Mouse (Mus musculus) lung, postnatal 0 days (tissue): ENCODE measurements around the gene Ifna15. TPM values are rescaled to one million over a fixed set of nuclear protein-coding genes. Genes with fewer than 3 reads are reported as not detected.
"Not testable (repeated sequence)": the region's sequence is repeated elsewhere in the genome, so short reads cannot be mapped to it uniquely, and the experiment has no call there.

Experiments
- ATAC-seq: fragments of 200-750 bp; cut with Nextera tagmentation; 2 replicates; pipeline ENCODE4 v1.8.0; 2017; ENCODE audit warnings: moderate library complexity
- DNase-seq: peaks from one replicate; pipeline ENCODE4 v3.0.0-alpha.2; 2016; ENCODE audit warnings: low spot score
- H3K27ac ChIP-seq: fragments of 300-500 bp; sonication (generic); 2 replicates; pipeline ENCODE4 v1.5.1; 2014; ENCODE audit warnings: antibody characterized with exemption, mild to moderate bottlenecking, low read length, mixed read lengths
- H3K27me3 ChIP-seq: fragments of 300-500 bp; sonication (generic); replicated peaks from 2 replicates; pipeline ENCODE4 v1.6.1; 2014; ENCODE audit warnings: low read length, mixed read lengths; ENCODE audit not compliant: insufficient read depth
- H3K36me3 ChIP-seq: fragments of 300-500 bp; sonication (generic); 2 replicates; pipeline ENCODE4 v1.6.1; 2014; ENCODE audit warnings: low read length, mixed read lengths; ENCODE audit not compliant: insufficient read depth
- H3K4me1 ChIP-seq: fragments of 300-500 bp; sonication (generic); 2 replicates; pipeline ENCODE4 v1.6.1; 2014; ENCODE audit warnings: antibody characterized with exemption, low read depth, low read length, mixed read lengths; ENCODE audit not compliant: insufficient read depth
- H3K4me2 ChIP-seq: fragments of 300-500 bp; sonication (generic); replicated peaks from 2 replicates; pipeline ENCODE4 v1.6.1; 2014; ENCODE audit warnings: low read depth, mild to moderate bottlenecking, low read length, moderate library complexity, mixed read lengths
- H3K4me3 ChIP-seq: fragments of 300-500 bp; sonication (generic); 2 replicates; pipeline ENCODE4 v1.5.1; 2014; ENCODE audit warnings: low read depth, low read length
- H3K9ac ChIP-seq: fragments of 300-500 bp; sonication (generic); replicated peaks from 2 replicates; pipeline ENCODE4 v1.6.1; 2014; ENCODE audit warnings: low read depth, mild to moderate bottlenecking
- H3K9me3 ChIP-seq: fragments of 300-500 bp; sonication (generic); 2 replicates; pipeline ENCODE4 v1.6.1; 2016; ENCODE audit warnings: low read length, mixed read lengths
- CTCF ChIP-seq: IDR thresholded peaks from 2 replicates; pipeline ENCODE4 v1.5.1; 2016; ENCODE audit warnings: antibody characterized with exemption, mild to moderate bottlenecking
- EP300 ChIP-seq: IDR thresholded peaks from 2 replicates; pipeline ENCODE4 v1.6.1; 2016; ENCODE audit warnings: antibody characterized with exemption, mild to moderate bottlenecking, control low read depth
- WGBS: fragments of 180-500 bp; shearing (Covaris S2); extraction: QIAGEN DNeasy Blood & Tissue Kit; methylation state at CpG from one replicate; pipeline ENCODE4 v1.1.7; 2014; 5-methylcytosine and 5-hydroxymethylcytosine counted together
- polyA plus RNA-seq: library from polyadenylated mRNA; unstranded; fragments of >200 nt; fragmentation: Nextera tagmentation; extraction: Ambion mirVana; gene quantifications from 2 replicates; pipeline ENCODE4 v1.2.1, GENCODE M21; 2015

The Ifna15 gene
- polyA plus RNA-seq = not detected in 2 replicates

GRCm38 (mm10) chr4:88558145-88558544, at the start of gene Ifna15:
Gene Ifna15, minus strand, starts transcription at chr4:88558245.
- H3K36me3 ChIP-seq, ATAC-seq, H3K9me3 ChIP-seq: not testable (repeated sequence)

GRCm38 (mm10) chr4:88603276-88603675, 45.2 kb upstream of the Ifna15 start, which contains the start of gene Ifna12:
Gene Ifna12, minus strand, starts transcription at chr4:88603376.
- no peak within 1 kb of the TSS for H3K4me3 ChIP-seq
- H3K4me2 ChIP-seq = no peak within 1 kb of the TSS
- TF ChIP-seq EP300 = no peak
- no peaks in the 10 kb centered on the region for H3K4me1 ChIP-seq
- ATAC-seq = no peak
- H3K27ac ChIP-seq = no peak within 1 kb of the TSS
- DNase-seq = no peak
- no peaks in the 10 kb centered on the region for H3K9me3 ChIP-seq
- no peaks in the 10 kb centered on the region for H3K36me3 ChIP-seq
- H3K27me3 ChIP-seq = no peaks in the 10 kb centered on the region
- no peak within 1 kb of the TSS for H3K9ac ChIP-seq

More at GRCm38 (mm10) chr4:88558145-88558544, at the start of gene Ifna15:
- H3K27ac ChIP-seq, H3K4me3 ChIP-seq, H3K4me2 ChIP-seq, H3K9ac ChIP-seq, H3K4me1 ChIP-seq, DNase-seq, H3K27me3 ChIP-seq: not testable (repeated sequence)

GRCm38 (mm10) chr4:88592285-88592684, 34.2 kb upstream of the Ifna15 start, which contains the start of gene Ifna9:
Gene Ifna9, minus strand, starts transcription at chr4:88592385.
- Histone ChIP-seq H3K4me2 (no peak within 1 kb of the TSS), H3K9ac (no peak within 1 kb of the TSS), H3K9me3 (no peaks in the 10 kb centered on the region), H3K27me3 (no peaks in the 10 kb centered on the region), H3K4me3 (no peak within 1 kb of the TSS), H3K4me1 (no peaks in the 10 kb centered on the region), H3K27ac (no peak within 1 kb of the TSS), H3K36me3 (no peaks in the 10 kb centered on the region)
- no peak for ATAC-seq
- WGBS = 75% methylated on average over 1 of the region's 1 CpGs
- TF ChIP-seq EP300 = no peak
- TF ChIP-seq CTCF = no peak
- DNase-seq = no peak

- no peak within 1 kb of the TSS for H3K4me3 ChIP-seq
- no peaks in the 10 kb centered on the region for H3K9me3 ChIP-seq
- no peak within 1 kb of the TSS for H3K4me2 ChIP-seq
- WGBS = 67% methylated on average over 1 of the region's 1 CpGs
- H3K4me1 ChIP-seq = no peaks in the 10 kb centered on the region
- H3K36me3 ChIP-seq = no peaks in the 10 kb centered on the region
- H3K9ac ChIP-seq = no peak within 1 kb of the TSS
- no peak within 1 kb of the TSS for H3K27ac ChIP-seq
- ATAC-seq (no peak), DNase-seq (no peak)
- H3K27me3 ChIP-seq = no peaks in the 10 kb centered on the region
- TF ChIP-seq EP300 (no peak), CTCF (no peak)
These were observed 13.7 kb upstream of the Ifna15 start, which contains the start of gene Ifna14 for GRCm38 (mm10) chr4:88571698-88572097. Gene Ifna14, minus strand, starts transcription at chr4:88571798.

- Histone ChIP-seq H3K36me3 (no peaks in the 10 kb centered on the region), H3K4me3 (no peak overlapping the region), H3K27me3 (no peaks in the 10 kb centered on the region), H3K4me1 (no peaks in the 10 kb centered on the region), H3K9me3 (no peaks in the 10 kb centered on the region), H3K27ac (no peak overlapping the region), H3K9ac (no peak overlapping the region), H3K4me2 (no peak overlapping the region)
- DNase-seq (no peak), ATAC-seq (no peak)
- TF ChIP-seq CTCF (no peak), EP300 (no peak)
- 90% methylated on average over 1 of the region's 1 CpGs for WGBS
These were observed 3.7 kb upstream of the Ifna15 start for GRCm38 (mm10) chr4:88561791-88562190.

DNA sequence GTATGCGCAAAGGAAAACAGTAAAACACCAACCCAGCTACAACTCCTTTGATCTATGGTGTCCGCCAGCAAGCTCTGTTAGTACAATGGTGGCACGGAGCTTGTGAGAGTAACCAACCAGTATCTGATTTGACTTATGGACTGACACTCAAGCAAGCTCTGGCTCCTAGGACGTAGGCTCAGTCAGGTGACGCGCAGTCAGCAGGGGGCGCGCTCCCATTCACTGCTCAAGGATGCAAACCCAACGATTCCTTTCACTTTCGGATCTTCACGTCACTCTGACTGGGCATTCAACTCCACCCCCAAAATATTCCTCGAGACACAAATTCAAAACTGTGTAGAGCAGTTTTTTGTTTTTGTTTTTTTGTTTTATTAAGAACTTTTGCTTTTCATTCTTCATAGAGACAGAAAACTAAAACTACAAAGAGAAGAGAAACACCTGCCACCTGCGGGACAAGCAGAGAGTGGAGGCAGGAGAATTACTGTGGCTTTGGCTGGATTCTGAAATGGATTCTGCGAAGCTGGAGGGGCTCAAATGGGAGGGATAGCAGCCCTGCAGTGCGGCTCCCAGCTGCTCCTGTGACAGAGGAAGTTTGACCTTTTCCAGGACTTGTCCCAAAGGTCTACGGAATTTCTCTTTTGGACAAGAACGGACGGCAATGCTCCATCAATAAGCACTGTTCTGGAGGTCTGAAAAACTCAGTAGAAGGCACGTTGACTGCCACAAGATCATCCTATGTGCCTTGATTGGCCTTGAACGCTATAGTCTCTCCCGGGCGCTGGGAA, 7.7 kb downstream of the Ifna15 start:
- DNase-seq (peak; percentile 95), ATAC-seq (peak; percentile 93)
- Histone ChIP-seq H3K4me2 (peak overlapping the region; percentile 63), H3K27me3 (no peaks in the 10 kb centered on the region), H3K27ac (no peak overlapping the region), H3K36me3 (no peaks in the 10 kb centered on the region), H3K4me1 (no peaks in the 10 kb centered on the region; the same call in 1 of the 2 replicates), H3K9me3 (no peaks in the 10 kb centered on the region), H3K9ac (peak overlapping the region; percentile 45), H3K4me3 (peak overlapping the region; percentile 45)
- 24% methylated on average over 22 of the region's 22 CpGs for WGBS
- TF ChIP-seq CTCF (peak; percentile 92), EP300 (no peak)
